Mouse (Mus musculus): Measurements from ENCODE around the gene Dtnb.

GRCm38 (mm10) chr12:3720527-3720926 lies 148.3 kb downstream of the Dtnb start:
- TF ChIP-seq GATA1 (IDR thresholded peaks at IDR 0.05; ENCODE audit: borderline replicate concordance, low read length) = no peak
- TF ChIP-seq FLI1 (IDR thresholded peaks at IDR 0.05; ENCODE audit: low read length) = no peak

All from megakaryocyte, embryonic 14.5 days (primary cell).